Mouse (Mus musculus): ENCODE measurements around the gene Psmd12. TPM values are rescaled to one million over a fixed set of nuclear protein-coding genes. Genes with fewer than 3 reads are reported as not detected.

The Psmd12 gene
- 47.3 TPM for total RNA-seq (2023)

DNA sequence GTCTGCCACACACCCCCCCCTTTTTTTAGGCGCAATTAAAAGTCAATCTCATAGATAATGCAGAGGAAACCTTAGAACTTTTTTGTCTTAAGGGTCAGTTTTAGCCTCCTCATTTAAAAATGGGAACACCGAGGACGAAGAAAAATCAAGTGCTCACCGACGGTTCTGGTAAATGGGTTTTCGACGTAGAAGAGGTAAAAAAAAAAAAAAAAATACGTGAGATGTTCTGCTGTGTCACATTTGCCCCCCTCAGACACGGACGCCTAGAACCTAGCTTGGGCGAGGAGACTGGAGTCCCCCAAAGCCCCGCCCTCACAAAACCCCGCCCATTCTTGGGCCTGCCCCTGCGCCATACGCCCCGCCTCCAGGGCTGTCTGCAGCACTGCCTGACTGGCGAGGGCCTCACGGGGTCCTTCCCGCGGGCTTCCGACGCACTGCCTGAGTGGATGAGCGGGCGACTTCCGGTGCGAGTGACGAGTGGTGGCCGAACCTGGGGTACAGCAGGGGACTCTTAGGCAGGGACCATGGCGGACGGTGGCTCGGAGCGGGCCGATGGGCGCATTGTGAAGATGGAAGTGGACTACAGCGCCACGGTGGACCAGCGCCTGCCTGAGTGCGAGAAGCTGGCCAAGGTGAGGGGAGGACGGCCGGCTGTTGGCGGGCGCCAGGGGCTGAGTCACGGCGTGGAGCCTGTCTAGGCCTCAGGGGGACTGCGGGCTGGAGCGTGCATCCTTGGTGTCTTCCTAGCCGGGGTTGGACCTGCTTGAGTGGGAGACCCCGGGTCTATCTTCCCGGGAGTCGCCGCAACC lies at the start of gene Psmd12:
TSS of gene Psmd12 (plus strand) at position 432 of the 809 bp plus-strand sequence.

DNA sequence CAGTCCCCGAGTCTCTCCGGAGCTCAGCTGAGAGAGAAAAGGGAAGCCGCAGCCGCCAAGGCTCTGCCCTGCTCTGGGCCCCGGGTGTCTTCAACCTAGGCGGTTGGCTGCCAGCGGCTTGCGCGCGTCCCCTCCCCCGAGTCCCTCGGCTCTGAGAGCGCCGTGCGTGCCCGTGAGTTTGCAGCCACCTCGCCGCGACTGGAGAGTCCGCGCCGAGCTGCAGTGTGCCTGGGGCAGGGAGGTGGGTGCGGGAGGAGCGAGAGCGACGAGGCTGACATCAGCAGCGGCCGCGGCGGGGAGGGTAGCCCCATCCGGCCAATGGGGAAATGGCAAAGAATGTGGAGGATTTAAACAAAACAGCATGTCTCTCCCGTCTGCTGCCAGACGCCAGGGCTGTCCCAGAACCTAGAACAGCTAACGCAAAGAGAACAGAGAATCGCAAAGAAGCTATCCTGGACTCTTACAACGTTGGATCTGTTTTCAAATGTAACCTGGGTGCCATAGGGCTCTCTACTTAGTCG lies 8.7 kb upstream of the Psmd12 start, which contains the start of gene Pitpnc1:
TSS of gene Pitpnc1 (minus strand) at position 179 of the 521 bp plus-strand sequence.

DNA sequence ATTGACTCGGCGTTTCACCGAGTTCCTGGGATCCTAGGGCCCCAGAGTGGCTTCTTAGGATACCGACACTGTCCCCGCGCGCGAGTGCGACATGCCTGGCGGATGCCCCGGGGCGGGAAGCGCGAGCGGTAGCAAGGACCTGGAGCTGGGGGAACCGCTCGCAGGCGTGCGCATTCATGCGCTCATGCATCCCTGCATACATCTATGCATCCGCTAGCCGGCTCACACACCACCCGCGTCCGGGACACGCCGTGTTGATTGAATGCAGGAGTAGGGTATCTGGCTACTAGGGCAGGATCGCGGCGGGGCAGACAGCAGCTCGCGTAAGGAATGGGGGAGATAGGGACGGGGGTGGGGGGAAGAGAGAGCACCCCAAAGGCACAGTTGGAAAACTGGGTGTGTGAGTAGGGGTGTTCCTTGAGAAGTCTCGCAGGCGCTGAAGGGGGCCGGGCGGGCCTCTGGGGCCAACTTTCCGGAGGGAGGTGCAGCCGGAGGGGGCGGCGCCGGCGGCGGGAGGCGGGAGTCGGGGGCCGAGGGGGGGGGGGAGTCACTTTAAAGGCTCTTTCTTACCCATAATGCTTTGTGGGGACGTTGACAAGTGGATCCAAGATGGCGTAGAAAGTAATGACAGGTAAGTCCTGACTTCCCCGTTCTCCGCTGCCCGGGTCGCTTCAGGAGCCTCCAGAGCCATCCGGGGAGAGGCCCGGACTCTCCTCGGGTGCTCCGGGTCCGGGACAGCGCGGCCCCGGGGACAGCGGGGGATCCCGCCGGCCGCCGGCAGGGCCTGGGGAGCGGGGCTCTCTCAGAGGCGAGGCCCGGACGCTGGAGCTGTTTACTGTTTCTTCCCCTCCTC lies 68.3 kb downstream of the Psmd12 start, which contains the start of gene Helz:
TSS of gene Helz (plus strand) at position 580 of the 853 bp plus-strand sequence.

Other genes starting within 250 kb of the Psmd12 start
- gene Pitpnc1, start 8.8 kb upstream of the Psmd12 start, total RNA-seq (2023), result 144 TPM
- gene Helz, start 68.4 kb downstream of the Psmd12 start, total RNA-seq (2023), result 73.9 TPM
- not detected for gene Cacng1, start 237.0 kb downstream of the Psmd12 start, total RNA-seq (2023)